Mouse (Mus musculus): ENCODE measurements around the gene Lag3.

DNA sequence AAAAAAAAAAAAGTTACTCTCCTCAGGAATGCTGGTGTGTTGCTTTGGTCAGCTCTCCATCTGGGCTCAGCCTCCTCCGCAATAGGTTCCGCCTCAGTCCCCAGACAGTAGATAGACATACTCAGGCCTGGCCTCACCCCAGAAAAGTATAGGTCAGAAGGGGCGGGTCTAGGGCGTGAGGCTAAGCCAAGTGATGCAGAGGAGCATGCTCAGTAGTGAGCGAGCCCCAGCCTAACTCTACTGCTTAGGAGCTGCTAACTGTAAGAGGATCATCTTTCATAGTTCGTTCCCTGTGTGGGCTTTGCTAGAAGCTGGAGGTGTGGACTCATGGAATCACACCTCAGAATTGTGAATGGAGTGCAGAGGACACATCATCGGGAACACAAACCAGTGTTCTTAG, 27.0 kb upstream of the Lag3 start:
- no peak for TF ChIP-seq CEBPB (IDR thresholded peaks at IDR 0.05; ENCODE audit: low read depth)
- TF ChIP-seq MAX (IDR thresholded peaks at IDR 0.05), result no peak

Measured in C2C12 (cell line).